In the genomic region with DNA sequence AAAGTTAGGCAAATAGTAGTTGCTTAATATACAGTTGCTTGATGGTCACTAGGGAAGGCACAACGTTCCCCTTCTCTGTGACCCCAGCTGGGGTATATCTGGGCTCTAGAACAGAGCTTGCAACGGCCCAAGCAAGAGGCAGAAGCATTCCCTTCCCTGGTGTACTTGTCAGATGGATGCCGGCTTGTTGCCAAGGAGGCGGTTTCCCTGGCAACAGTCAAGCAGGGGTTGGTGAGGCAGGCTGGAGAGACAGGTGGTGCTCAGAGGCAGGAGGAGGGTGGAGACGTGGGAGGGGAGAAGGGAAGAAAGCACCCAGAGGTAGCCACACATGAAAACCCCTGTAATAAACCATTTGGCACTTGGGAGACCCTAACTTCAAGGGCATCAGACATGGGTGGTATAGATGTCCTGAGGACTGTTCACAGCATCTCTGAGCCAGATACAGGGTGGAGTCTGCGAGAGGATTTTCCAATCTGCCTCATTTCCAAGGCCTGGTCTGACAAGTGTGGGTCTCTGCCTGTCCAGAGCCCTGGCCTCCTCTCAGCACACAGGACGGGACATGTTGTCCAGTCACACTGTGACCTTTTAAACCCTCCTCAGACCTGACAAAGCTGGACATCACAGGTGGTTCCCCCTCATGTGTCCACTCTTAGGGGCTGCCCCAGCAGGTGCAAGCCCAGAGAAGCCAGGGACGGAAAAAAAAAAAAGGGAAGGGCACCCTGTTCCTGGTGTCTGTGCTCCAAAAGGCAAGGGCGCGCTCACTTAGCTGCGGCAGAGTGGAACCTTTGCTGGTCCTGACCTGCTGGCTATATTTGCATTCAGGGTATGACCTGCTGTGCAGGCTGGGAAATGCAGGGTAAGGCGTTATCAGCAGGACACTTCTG, we compare ENCODE assay signal across 8 mouse cellular contexts. TPM values are rescaled to one million over a fixed set of nuclear protein-coding genes. Genes with fewer than 3 reads are reported as not detected.
DNase-seq lines count a peak whose midpoint lies in the region; ATAC-seq and TF ChIP-seq lines count a peak whose summit lies in the region.
"Had no signal": no experiment of that assay in that cellular context is flagged by ENCODE, and none has a peak within 500 bp of the region (broad histone marks: within the 10 kb centered on the region; RNA-seq: fewer than 3 reads in every experiment).

No protein-coding gene starts in this region.

- no peak for TF ChIP-seq CTCF in left cerebral cortex, adult 2 months (IDR thresholded peaks at IDR 0.05)
- no peak for TF ChIP-seq CTCF in stomach, postnatal 0 days (IDR thresholded peaks at IDR 0.05; ENCODE audit: low read depth)

- no peak overlapping the region for H3K4me2 ChIP-seq in stomach, postnatal 0 days (replicated peaks; ENCODE audit: low read depth)
- H3K4me2 ChIP-seq: limb, embryonic 12.5 days had no signal

- no peaks in the 10 kb centered on the region for H3K9me3 ChIP-seq in stomach, postnatal 0 days (ENCODE audit: control insufficient read depth, low read length)
- H3K9me3 ChIP-seq: limb, embryonic 12.5 days had no signal

- peak; percentile 79 for DNase-seq in cerebellum, adult 9-10 months
- peak; percentile 87 to 90 for DNase-seq in left cerebral cortex, adult 2 months (ENCODE audit: extremely low spot score in 1 of 2, low spot score in 2 of 2)
- DNase-seq in retina, postnatal 1 day: peak; percentile 89
- DNase-seq in urinary bladder, adult 2 months (ENCODE audit: low spot score): no peak
- no peak for DNase-seq in stomach, postnatal 0 days (ENCODE audit: low spot score)
- no peak for DNase-seq in adrenal gland, adult (ENCODE audit: inconsistent age in 2 of 2, low spot score in 1 of 2)

- H3K9ac ChIP-seq in stomach, postnatal 0 days (ENCODE audit: low read length): no peak overlapping the region
- H3K9ac ChIP-seq: limb, embryonic 12.5 days had no signal

- H3K36me3 ChIP-seq in stomach, postnatal 0 days (ENCODE audit: control insufficient read depth, insufficient read depth, low read length): no peaks in the 10 kb centered on the region
- H3K36me3 ChIP-seq: limb, embryonic 12.5 days had no signal

- WGBS in stomach, postnatal 0 days: 46% methylated on average over 12 of the region's 12 CpGs

- H3K4me1 ChIP-seq in stomach, postnatal 0 days (replicated peaks; ENCODE audit: control insufficient read depth, insufficient read depth): no peaks in the 10 kb centered on the region

- no peak for TF ChIP-seq EP300 in stomach, postnatal 0 days (optimal IDR thresholded peaks at IDR 0.05)

- peak overlapping the region; percentile 70 for H3K27ac ChIP-seq in left cerebral cortex, adult 2 months
- no peak overlapping the region for H3K27ac ChIP-seq in stomach, postnatal 0 days (replicated peaks)
- H3K27ac ChIP-seq: limb, embryonic 12.5 days had no signal

- no peak overlapping the region for H3K4me3 ChIP-seq in left cerebral cortex, adult 2 months
- no peak overlapping the region for H3K4me3 ChIP-seq in stomach, postnatal 0 days (ENCODE audit: low read depth, low read length)
- H3K4me3 ChIP-seq: limb, embryonic 12.5 days had no signal

- intact Hi-C loops in left cerebral cortex, adult 2 months (cut with DNase I): no loop called here

- ATAC-seq in frontal cortex, adult (ENCODE audit: low TSS enrichment): peak; percentile 93
- ATAC-seq in stomach, postnatal 0 days (ENCODE audit: low FRiP score, low TSS enrichment): no peak

- no peaks in the 10 kb centered on the region for H3K27me3 ChIP-seq in stomach, postnatal 0 days (ENCODE audit: control insufficient read depth, insufficient read depth, low read length)

RNA-seq across cellular contexts. Expression of a gene that starts 15.2 kb away (rescaled TPM):
- 100 to 1,000 TPM; 231 to 245 TPM for total RNA-seq in left cerebral cortex, adult 2 months (2021)
- polyA plus RNA-seq in urinary bladder, adult 2 months (2012; rRNA removed): 15.0 and 21.0 TPM in 2 replicates
- 3.6 and 3.7 TPM in 2 replicates for polyA plus RNA-seq in stomach, postnatal 0 days (2015; fragmentation: Nextera tagmentation; extraction: Ambion mirVana)

RNA-seq across cellular contexts. Expression of a gene that starts 30.2 kb away (rescaled TPM):
- total RNA-seq in left cerebral cortex, adult 2 months (2021): 1 to 10 TPM; 2.2 to 2.8 TPM
- 4.6 and 5.0 TPM in 2 replicates for polyA plus RNA-seq in urinary bladder, adult 2 months (2012; rRNA removed)
- 1.3 and 1.4 TPM in 2 replicates for polyA plus RNA-seq in stomach, postnatal 0 days (2015; fragmentation: Nextera tagmentation; extraction: Ambion mirVana)

Comparison
In these comparisons a context has a peak if more than half of its experiments do, and no peak if none do; other contexts are left out.
1. DNase-seq: peak in cerebellum, adult 9-10 months (single experiment), left cerebral cortex, adult 2 months (2 of 2) and retina, postnatal 1 day (single experiment); none in urinary bladder, adult 2 months (single experiment), stomach, postnatal 0 days (single experiment) and adrenal gland, adult (0 of 2).